Mouse (Mus musculus): ENCODE results near the gene Calm2.

Calm2 gene

GRCm38 (mm10) chr17:87458911-87459749, 12.4 kb upstream of the Calm2 start:
- peak; percentile 47 for DNase-seq

GRCm38 (mm10) chr17:87457961-87458360, 11.2 kb upstream of the Calm2 start:
- no peak for DNase-seq

GRCm38 (mm10) chr17:87454121-87454520, 7.4 kb upstream of the Calm2 start:
- DNase-seq: no peak

GRCm38 (mm10) chr17:87453336-87453735, 6.6 kb upstream of the Calm2 start:
- DNase-seq: no peak

GRCm38 (mm10) chr17:87448881-87449280, 2.1 kb upstream of the Calm2 start:
- no peak for DNase-seq

DNA sequence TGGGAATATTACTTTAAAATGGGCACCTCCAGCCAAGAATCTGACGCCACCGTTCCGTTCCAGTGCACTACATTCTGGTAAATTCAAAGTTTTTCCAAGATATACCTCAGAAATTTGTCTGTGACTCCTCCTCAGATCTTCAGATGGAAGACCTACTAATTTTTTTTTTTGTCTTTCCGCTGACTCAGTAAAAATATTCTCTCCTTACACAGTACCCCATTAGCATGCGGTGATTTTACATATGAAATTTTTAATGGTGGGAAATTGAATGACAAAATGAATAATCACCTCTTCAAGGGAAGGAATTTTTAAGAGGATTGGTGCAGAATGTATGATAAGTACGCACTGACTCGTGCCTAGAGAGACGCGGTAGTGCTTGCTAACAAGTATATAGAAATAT, 1.6 kb upstream of the Calm2 start:
- no peak for DNase-seq

- DNase-seq: peak; percentile 26
These were observed 971 bp upstream of the Calm2 start for GRCm38 (mm10) chr17:87447612-87448200.

- peak; percentile 65 for DNase-seq
These were observed 593 bp downstream of the Calm2 start for GRCm38 (mm10) chr17:87445917-87446766.

DNA sequence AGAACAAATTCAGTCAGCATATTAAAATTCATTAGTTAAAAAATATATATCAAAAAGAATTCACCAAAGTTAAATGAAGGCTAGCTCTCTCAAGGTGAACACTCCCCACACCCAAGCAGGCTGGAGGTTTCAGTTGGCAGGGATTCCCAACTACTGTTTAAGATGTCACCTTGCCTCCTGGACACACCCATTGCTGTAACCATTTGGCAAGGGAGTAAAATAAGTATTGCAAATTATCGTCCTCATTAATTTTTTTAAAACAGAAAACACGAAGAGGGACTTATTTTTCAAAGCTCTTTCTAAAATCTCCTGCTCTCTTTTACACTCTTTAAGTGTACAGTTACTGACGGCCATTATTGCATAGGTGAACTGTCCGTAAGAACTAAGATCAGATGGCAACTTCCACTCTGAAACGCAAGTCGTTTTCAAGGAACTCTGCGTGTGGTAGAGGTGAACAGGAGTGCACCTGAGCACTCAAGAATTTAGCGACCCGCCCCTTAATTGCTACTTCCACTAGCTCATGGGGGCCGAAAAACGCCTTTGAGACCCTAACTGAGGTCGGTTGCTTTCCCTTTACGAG, 1.3 kb downstream of the Calm2 start:
- DNase-seq: no peak

GRCm38 (mm10) chr17:87444763-87445162, 2.0 kb downstream of the Calm2 start:
- DNase-seq: no peak

GRCm38 (mm10) chr17:87441537-87441936, 5.2 kb downstream of the Calm2 start:
- no peak for DNase-seq

DNA sequence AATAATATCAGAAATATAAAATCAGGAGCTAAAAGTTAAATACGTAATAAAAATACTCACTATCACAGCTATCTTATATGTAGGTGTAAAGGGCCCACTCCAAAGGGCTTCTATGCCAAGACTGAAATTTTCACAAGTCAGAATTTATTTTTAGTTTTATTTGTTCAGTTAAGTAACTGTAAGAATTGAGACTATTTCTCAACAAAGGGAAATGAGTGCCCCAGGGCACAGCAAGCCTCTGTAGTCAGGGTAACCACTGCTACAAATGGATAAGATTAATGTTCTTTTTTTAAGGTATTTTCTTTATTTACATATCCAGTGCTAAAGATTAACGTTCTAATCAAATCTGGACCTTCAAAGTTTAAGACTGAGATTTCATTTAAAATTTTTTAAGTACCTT, 7.3 kb downstream of the Calm2 start:
- DNase-seq: no peak

DNA sequence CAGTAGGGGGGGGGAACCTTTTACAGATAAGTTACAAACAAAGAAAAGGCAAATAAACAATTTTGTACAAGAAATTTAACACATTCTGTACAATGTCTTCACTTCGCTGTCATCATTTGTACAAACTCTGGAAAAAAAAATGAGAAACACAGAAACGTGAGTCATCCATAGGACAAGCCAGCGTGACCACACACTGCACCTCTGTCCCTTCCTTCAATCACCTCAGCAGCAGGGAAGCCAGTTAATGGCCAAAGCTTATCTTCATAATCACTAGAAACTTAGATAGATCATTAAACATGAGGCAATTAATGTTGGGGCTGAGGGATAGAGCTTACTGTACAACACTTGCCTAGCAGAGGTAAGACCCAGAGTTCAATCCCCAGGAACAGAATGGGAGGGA, 12.8 kb downstream of the Calm2 start:
- no peak for DNase-seq

DNA sequence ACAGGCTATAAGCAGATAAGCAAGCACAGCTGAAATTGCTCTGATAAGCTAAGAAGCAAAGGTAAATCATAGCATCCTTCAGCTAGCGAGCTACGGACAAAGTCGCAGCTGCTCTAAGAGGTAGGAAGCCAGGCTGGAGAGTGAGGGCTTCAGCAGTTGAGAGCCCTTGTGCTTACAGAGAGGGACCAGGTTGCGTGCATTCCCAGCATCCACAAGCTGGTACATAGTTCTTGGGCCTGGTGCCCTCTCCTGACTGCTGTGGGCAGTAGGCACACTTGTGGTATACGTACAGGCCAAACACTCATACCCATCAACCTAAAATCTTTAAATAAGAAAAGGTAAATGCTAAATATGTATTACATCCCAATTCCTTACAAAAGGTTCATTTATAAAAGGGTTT, 14.0 kb downstream of the Calm2 start:
- no peak for DNase-seq

GRCm38 (mm10) chr17:87432314-87432713, 14.4 kb downstream of the Calm2 start:
- DNase-seq: no peak

GRCm38 (mm10) chr17:87429431-87429830, 17.3 kb downstream of the Calm2 start:
- no peak for DNase-seq

- no peak for DNase-seq
These were observed 19.2 kb downstream of the Calm2 start, which contains the start of gene Stpg4 for GRCm38 (mm10) chr17:87427511-87427910. TSS of gene Stpg4 (minus strand) at chr17:87427741.

- DNase-seq: no peak
These were observed 28.7 kb downstream of the Calm2 start for GRCm38 (mm10) chr17:87418082-87418481.

- DNase-seq: no peak
These were observed 40.1 kb downstream of the Calm2 start for GRCm38 (mm10) chr17:87406646-87407045.

GRCm38 (mm10) chr17:87405576-87405975, 41.2 kb downstream of the Calm2 start:
- DNase-seq: no peak

DNA sequence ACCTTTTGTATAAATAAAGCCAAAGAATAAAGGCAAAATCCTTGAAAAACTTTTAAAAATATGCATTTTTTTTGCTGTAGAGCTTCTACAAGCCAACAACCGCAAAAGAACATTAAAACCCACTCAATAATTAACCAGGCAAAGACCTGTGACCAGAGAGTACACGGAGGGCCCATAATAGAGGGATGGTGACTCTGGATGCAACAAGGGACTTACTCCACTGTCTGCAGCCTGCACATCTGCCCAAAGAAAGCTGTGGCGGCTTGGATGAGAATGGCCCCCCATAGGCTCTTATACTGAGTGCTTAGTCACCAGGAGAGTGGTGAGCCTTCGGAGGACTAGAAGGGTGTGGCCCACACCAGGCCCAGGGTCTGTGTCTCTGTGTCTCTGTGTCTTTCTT, 43.3 kb downstream of the Calm2 start:
- DNase-seq: no peak

GRCm38 (mm10) chr17:87402444-87402843, 44.3 kb downstream of the Calm2 start:
- no peak for DNase-seq

- no peak for DNase-seq
These were observed 49.6 kb downstream of the Calm2 start for GRCm38 (mm10) chr17:87397088-87397487.

All from cerebellum, adult 11 months (tissue).